Mouse (Mus musculus): ENCODE measurements around the gene Pop5.
A peak's percentile ranks its signal among the peaks of the same experiment; 100 is the strongest.

Gene Pop5

DNA sequence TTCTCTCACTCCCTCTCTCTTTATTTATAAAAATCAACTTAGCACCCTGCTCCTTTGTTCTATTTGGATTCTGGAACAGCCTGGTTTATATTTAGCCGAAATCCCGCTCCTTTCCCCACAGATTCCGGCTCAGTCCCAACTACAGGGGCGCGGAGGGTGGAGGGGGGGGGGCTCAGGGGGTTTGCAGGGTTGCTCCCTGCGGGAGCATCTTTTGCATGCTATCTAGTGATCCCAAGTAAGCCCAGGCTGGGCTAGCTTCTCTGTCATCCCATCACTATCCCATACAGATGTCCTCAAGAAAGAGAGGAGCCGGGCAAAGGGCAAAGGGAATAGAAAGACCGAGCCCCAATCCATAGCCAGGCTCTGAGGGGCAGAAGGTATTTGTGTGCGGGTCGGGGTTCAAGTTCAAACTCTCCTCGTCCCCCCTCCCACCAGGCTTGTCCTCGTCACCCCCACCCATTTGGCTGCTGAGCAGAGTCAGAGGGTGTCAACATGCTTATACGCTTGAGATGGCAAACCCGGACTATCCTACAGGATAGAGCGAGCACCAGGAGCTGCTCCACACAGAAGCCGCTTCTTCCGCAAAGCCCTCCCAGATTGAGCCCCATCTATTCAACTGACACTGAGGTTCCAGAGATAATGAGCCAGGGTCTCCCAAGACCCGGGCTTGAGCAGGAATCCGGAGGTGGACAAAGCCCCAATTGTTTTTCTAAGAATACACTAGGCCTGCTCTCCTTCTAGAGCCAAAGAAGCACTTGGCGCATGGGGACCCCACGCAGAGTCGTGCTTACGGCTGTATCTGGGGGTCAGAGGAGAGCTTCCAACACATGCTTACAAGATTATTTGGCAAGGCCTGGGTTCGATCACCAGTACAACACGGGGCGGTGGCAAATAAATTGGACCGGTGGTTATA lies 20.1 kb upstream of the Pop5 start:
- no peak for DNase-seq (ENCODE audit: low spot score)

GRCm38 (mm10) chr5:115217998-115218397 lies 17.6 kb upstream of the Pop5 start:
- DNase-seq (ENCODE audit: low spot score), result no peak

DNA sequence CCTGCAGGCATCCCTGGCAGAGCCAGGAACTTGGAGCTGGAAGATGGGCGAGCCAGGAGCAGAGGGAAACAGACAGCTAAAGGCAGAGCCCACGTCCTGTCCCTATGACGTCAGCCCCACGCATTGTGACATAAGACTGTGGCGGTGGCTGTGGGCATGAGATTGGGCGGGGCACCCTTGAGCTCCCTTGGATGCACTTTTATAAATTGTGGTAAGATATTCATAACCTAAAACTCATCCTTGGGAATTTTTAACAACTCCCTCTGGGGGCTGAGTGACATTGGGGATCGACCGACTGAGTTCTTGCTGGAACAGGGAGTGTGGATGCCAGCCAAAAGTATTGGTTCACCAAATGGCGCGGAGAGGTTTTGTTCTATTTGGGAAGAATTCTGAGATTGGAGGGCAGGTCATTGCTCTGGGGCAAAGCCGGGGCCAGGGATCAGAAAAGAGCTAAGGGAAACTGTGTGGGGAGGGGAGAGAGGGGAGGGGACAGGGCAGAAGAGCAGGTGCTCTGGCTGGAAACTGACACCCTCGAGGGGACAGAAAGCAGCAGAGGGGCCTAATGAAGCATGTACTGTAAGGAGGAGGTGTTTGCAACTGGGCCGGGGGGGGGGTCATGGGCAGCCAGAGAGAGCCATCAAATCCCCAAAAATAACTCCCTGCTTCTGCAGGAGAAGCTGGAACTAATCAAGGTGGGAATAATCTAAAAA lies 14.6 kb upstream of the Pop5 start:
- no peak for DNase-seq (ENCODE audit: low spot score)

GRCm38 (mm10) chr5:115222485-115222884 lies 13.2 kb upstream of the Pop5 start:
- DNase-seq (ENCODE audit: low spot score), result no peak

GRCm38 (mm10) chr5:115230830-115231551 lies 4.6 kb upstream of the Pop5 start:
- DNase-seq (ENCODE audit: low spot score), result no peak

GRCm38 (mm10) chr5:115231552-115232120 lies 4.0 kb upstream of the Pop5 start:
- no peak for DNase-seq (ENCODE audit: low spot score)

DNA sequence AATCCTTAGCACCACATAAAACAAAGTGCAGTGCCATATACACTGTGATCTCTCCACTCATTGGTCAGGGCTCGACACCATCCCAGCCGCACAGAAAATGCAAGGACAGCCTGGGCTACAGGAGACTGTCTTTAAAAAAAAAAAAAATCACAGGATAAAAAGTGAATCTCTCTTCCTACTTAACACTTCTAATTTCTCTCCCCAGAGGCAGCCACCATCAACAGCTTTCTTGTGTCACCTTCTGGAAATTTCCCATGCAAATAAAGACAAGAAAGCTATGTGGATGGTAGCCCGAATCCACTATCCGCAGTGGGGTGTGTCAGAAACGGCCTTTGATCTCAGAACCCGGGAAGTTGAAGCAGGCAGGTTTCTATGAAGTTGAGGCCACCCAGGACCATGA lies 3.1 kb upstream of the Pop5 start:
- DNase-seq (ENCODE audit: low spot score), result no peak

DNA sequence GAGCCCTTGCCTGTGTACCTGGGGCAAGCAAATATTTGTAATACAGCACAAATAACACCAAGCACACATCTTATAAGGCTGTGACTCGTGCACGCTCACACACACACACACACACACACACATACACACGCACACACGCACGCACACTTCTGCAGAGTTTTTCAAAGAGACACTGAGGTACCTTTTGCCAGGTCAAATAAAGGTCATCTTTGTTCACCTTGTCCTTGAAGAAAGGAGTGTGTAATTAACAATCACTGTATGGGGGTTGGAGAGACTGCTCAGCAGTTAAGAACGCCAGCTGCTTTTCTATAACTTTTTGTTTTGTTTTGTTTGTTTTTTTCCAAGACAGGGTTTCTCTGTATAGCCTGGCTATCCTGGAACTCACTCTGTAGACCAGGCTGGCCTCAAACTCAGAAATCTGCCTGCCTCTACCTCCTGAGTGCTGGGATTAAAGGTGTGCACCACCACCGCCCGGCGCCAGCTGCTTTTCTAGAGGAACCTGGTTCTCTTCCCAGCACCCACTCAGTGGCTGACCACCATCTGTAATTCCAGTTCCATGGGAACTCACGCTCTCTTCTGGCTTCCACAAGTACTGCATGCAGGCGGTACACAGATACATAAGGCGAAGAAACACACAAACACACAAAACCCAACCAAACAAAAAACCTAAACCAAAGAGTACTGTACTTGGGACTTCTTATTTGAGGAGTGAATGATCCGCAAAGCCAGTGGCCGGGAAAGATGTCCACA lies 2.4 kb upstream of the Pop5 start:
- no peak for DNase-seq (ENCODE audit: low spot score)

- no peak for DNase-seq (ENCODE audit: low spot score)
Observed at GRCm38 (mm10) chr5:115234519-115234918, 1.1 kb upstream of the Pop5 start.

- DNase-seq (ENCODE audit: low spot score), result peak; percentile 66
Observed at GRCm38 (mm10) chr5:115235323-115235771, 289 bp upstream of the Pop5 start.

DNA sequence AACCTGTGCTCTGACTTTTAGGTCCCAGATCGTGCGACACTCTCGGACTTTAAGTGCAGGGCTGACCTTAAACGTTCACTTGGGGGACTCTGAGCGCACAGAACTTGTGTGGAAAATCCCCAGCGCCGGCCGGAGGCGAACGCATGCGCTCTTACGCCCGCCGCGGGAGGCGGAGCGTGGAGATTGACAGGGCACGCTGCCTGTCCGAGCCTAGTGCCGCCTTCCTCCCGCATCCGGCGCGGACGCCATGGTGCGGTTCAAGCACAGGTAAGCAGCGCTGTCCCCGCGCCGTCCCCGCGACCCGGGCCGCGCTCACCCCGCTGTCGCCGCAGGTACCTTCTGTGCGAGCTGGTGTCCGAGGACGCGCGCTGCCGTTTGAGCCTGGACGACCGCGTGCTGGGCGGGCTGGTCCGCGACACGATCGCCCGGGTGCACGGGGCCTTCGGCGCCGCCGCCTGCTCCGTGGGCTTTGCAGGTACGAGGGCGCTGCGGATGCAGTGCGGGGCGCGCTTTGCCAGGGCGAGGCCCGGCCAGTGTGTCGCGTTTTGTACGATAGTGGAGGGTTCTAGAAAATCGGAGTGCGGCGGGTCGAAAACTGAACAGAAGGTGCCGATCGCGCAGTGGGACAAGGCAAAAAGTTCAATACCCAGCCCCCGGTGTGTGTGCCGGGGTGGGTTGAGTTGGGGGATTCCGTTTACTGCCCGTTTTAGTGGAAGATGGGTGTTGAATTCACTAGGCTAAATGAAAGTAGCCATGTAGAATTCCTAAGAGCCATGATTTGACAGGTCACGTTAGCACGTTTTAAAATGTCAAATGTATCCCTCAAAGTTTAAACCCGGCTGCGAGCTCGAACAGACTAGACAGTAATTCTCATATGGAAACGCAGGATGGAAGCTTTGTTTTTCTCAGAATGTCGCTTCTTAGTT lies 2.4 kb downstream of the Pop5 start:
- DNase-seq (ENCODE audit: low spot score), result peak; percentile 96

DNA sequence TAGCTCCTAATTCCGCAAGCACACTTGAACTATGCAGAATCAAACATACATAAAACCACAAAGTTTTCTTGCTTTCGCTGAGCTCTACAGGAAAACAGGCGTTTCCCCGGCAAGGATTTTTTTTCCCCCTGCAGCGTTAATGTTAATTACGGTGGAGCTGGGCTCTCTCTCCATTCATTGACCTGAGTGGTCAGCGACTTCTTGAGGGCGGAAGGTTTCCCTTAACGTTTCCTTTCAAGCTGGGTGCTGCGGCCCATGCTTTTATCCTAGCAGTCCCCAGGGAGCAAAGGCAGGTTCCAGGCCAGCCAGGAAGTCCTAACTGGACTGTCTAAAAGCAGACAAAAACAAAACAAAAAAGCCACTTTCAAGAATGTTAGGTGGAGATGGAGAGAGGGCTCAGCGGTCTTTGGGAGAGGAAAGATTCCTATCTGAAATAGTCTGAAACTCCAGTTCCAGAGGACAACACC lies 3.1 kb downstream of the Pop5 start:
- DNase-seq (ENCODE audit: low spot score), result peak; percentile 38

DNA sequence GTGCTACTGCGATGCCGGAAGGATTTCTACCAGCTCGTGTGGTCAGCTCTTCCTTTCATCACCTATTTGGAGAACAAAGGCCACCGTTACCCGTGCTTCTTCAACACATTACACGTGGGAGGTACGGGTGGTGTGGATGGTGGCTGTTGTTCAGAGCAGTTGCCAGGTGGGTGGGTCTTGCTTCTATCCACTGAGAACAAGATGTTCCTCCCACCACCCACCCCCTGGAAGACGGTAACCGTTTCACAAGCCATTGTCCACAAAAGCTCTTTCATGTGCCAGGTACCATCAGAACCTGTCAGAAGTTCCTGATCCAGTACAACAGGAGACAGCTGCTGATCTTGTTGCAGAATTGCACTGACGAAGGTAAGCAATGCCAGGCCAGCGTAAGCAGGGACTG lies 4.6 kb downstream of the Pop5 start:
- no peak for DNase-seq (ENCODE audit: low spot score)

DNA sequence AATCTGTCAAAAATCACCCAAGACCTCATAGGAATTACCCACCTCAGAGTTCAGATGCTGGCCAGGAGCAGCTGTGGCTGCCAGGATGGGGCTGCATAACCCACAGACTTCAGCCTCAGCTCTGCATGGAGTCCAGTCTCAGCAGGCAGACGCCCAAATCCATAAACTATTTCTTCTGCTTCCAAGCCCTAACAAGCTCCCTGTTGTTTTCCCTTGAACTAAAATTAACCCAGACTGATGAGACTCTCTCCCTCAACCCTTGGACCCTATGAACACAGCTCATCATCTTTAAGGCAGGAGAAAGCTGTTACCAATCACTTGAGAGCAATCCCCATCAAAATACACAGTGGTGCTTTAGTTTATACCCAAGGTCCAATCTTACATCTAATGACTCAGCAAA lies 19.8 kb downstream of the Pop5 start:
- no peak for DNase-seq (ENCODE audit: low spot score)

GRCm38 (mm10) chr5:115256909-115257546 lies 21.4 kb downstream of the Pop5 start:
- no peak for DNase-seq (ENCODE audit: low spot score)

- DNase-seq (ENCODE audit: low spot score), result no peak
Observed at GRCm38 (mm10) chr5:115260356-115260755, 24.7 kb downstream of the Pop5 start.

DNA sequence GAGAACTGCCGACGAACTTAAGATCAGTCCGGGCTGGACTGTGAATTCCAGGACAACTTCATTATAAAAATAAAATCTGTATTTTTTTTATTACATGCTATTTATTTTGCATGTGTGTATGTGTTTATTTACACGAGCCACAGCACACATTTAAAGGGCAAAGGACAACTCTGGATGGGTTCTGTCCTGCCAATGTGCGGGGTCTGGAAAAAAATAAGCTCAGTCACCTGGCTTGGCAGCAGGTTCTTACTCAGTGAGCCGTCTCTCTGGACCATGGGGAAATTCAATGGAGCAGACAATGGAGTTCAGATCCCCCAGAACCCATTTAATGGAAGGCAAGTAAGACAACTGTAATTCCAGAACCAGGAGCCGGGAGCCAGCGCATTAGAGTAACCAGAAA lies 25.5 kb downstream of the Pop5 start:
- no peak for DNase-seq (ENCODE audit: low spot score)

DNA sequence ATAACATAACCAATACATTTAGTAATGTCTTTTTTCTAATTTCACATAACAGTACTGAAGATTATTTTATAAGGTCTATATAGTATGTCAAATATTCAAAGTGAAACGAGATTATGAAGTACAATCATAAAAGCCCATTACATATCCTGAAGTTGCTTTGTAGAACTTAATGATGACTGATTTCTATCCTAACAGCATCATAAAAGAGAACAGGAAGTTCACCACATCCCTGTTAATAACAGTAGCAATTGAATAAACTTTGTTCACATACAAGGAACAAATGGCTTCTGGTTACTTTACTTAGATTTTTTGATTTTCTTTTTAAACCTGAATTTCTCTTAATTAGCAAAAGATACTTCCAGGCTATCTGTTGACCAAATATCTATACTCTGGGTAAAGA lies 26.2 kb downstream of the Pop5 start:
- DNase-seq (ENCODE audit: low spot score), result no peak

DNA sequence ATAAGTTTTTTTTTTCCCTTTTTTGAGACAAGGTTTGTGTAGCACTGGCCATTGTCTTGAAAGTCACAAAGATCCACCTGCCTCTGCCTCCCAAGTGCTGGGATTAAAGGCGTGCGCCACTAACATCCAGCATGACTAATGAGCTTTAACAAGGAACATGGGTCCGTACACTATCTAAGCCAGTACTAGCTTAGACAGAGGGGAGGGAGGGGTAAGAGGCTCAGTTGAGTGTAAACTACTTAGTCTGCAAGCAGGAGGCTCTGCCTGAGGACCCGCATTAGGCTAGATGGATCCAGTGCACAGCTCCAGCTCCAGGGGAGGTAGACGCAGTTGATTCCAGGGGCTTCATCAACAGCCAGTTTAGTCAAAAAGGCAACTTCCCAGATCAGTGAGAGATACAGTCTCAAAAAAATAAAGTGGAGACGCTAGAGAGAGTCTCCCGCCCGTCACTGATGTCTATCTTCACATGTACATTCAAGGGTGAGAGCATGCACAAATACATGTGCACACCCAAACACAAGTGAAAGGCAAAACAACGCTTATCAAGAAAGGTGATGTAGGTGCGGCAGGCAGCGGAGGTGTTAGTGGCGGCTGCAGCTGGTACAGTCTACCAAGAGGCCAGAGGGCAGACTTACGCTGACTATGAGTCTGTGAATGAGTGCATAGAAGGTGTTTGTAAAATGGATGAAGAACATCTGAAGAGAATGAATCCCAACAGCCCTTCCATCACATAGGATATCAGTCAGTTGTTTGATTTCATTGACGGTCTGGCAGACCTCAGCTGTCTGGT lies 27.1 kb downstream of the Pop5 start:
- no peak for DNase-seq (ENCODE audit: low spot score)

All from embryo, embryonic 10 days (tissue).